Mouse (Mus musculus) megakaryocyte, embryonic 14.5 days (primary cell): ENCODE measurements around the gene Atp23.

ENCODE experiments used
- FLI1 ChIP-seq: IDR thresholded peaks from 2 replicates; pipeline ENCODE4 v1.6.1; 2012; ENCODE audit warnings: low read length, inconsistent platforms, mixed read lengths
- GATA1 ChIP-seq: IDR thresholded peaks from 3 replicates; pipeline ENCODE4 v1.6.1; 2012; ENCODE audit warnings: mixed read lengths, low read length, inconsistent platforms, borderline replicate concordance

GRCm38 (mm10) chr10:126865284-126865683 is 35.9 kb downstream of the Atp23 start:
- TF ChIP-seq GATA1 (no peak), FLI1 (no peak)
